Mouse (Mus musculus) liver, adult 2 months (tissue): ENCODE measurements at regions not wholly inside any gene's neighbourhood (a gene's known extent, or its start where the extent isn't known, plus 50 kb on each side); places are given as distances from the start of the nearest gene placed in this dataset.

Source experiments
- CTCF ChIP-seq: fragments of 200-500 bp; IDR thresholded peaks from 2 replicates; pipeline ENCODE4 v1.5.1; 2011; ENCODE audit warnings: low read depth, low read length, control low read depth
- POLR2A ChIP-seq: fragments of 200-500 bp; IDR thresholded peaks from 2 replicates; pipeline ENCODE4 v1.6.1; 2011; ENCODE audit warnings: low read length, control low read depth; ENCODE audit not compliant: insufficient read depth; ENCODE audit errors: extremely low read depth

DNA sequence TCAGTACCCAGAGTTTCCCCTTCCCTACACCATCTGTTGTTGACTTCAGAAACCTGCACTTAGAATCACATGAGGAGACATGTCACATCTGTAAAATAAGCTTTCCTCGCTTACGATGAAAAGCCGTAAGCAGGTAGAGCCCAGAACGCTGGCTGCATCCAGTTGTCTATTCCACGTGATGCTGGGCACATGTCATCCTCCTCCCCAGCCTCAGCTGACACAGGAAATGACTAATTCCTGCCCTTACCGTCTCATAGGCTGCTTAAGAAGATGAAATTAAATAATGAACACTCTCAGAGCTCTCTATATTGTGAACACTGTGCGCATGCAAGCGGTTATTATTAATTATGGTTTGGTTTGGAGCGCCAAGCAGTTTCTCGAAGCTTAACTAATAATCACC, 83.6 kb upstream of the 3110018I06Rik start:
- no peak for TF ChIP-seq CTCF
- TF ChIP-seq POLR2A = no peak
